Mouse (Mus musculus): Measurements from ENCODE around the gene Ppp1r10. TPM values are rescaled to one million over a fixed set of nuclear protein-coding genes. Genes with fewer than 3 reads are reported as not detected.

Gene Ppp1r10
- polyA plus RNA-seq, 1 experiment from 2014 or later = 19.4 TPM

GRCm38 (mm10) chr17:35874721-35875120 is 41.5 kb upstream of the Ppp1r10 start:
- DNase-seq = no peak
- WGBS (ENCODE audit: insufficient replicate concordance) = 75% methylated on average over 6 of the region's 6 CpGs
- ATAC-seq (ENCODE audit: low read depth) = no peak
- H3K9ac ChIP-seq = no peak overlapping the region
- H3K36me3 ChIP-seq = peaks cover 15% of the 10 kb centered on the region
- H3K4me3 ChIP-seq (replicated peaks) = no peak overlapping the region
- 0 out of 2 replicates have a peak, but pooled peaks cover 3% of the 10 kb centered on the region for H3K9me3 ChIP-seq (replicated peaks)
- 0 out of 2 replicates have a peak overlapping the region, but pooled peaks have one; percentile 0 for H3K27ac ChIP-seq
- peaks cover 42% of the 10 kb centered on the region for H3K4me1 ChIP-seq (replicated peaks)
- peaks cover 9% of the 10 kb centered on the region for H3K27me3 ChIP-seq
- H3K4me2 ChIP-seq = no peak overlapping the region

GRCm38 (mm10) chr17:35879245-35880057 is 36.8 kb upstream of the Ppp1r10 start, which contains the start of gene Dhx16:
TSS of gene Dhx16 (plus strand) at chr17:35879819.
- Histone ChIP-seq H3K4me3 (replicated peaks) (peak within 1 kb of the TSS; percentile 96), H3K27ac (peak within 1 kb of the TSS; percentile 81), H3K4me1 (replicated peaks) (peaks cover 25% of the 10 kb centered on the region), H3K36me3 (peaks cover 42% of the 10 kb centered on the region), H3K4me2 (peak within 1 kb of the TSS; percentile 88), H3K9me3 (replicated peaks) (no peaks in the 10 kb centered on the region), H3K9ac (peak within 1 kb of the TSS; percentile 94), H3K27me3 (no peaks in the 10 kb centered on the region)
- WGBS (ENCODE audit: insufficient replicate concordance) = 5% methylated on average over 66 of the region's 66 CpGs
- ATAC-seq (ENCODE audit: low read depth) (peak; percentile 90), DNase-seq (peak; percentile 86)

GRCm38 (mm10) chr17:35882924-35883323 is 33.3 kb upstream of the Ppp1r10 start:
- WGBS (ENCODE audit: insufficient replicate concordance) = 85% methylated on average over 17 of the region's 17 CpGs
- Histone ChIP-seq H3K4me2 (no peak overlapping the region), H3K9me3 (replicated peaks) (no peaks in the 10 kb centered on the region), H3K9ac (no peak overlapping the region), H3K4me1 (replicated peaks) (peaks cover 20% of the 10 kb centered on the region), H3K27ac (no peak overlapping the region), H3K27me3 (no peaks in the 10 kb centered on the region), H3K36me3 (peaks cover 68% of the 10 kb centered on the region), H3K4me3 (replicated peaks) (no peak overlapping the region)
- ATAC-seq (ENCODE audit: low read depth) = no peak
- no peak for DNase-seq

- H3K36me3 ChIP-seq = peaks cover 77% of the 10 kb centered on the region
- peaks cover 20% of the 10 kb centered on the region for H3K4me1 ChIP-seq (replicated peaks)
- no peak for DNase-seq
- H3K27ac ChIP-seq = no peak overlapping the region
- no peak overlapping the region for H3K4me2 ChIP-seq
- H3K27me3 ChIP-seq = no peaks in the 10 kb centered on the region
- no peak overlapping the region for H3K4me3 ChIP-seq (replicated peaks)
- WGBS (ENCODE audit: insufficient replicate concordance) = 91% methylated on average over 14 of the region's 14 CpGs
- no peak overlapping the region for H3K9ac ChIP-seq
- ATAC-seq (ENCODE audit: low read depth) = no peak
- no peaks in the 10 kb centered on the region for H3K9me3 ChIP-seq (replicated peaks)
Measured at GRCm38 (mm10) chr17:35883777-35884176, 32.5 kb upstream of the Ppp1r10 start.

GRCm38 (mm10) chr17:35887725-35888124 is 28.5 kb upstream of the Ppp1r10 start:
- Histone ChIP-seq H3K9ac (no peak overlapping the region), H3K27ac (no peak overlapping the region), H3K4me1 (replicated peaks) (no peaks in the 10 kb centered on the region), H3K27me3 (no peaks in the 10 kb centered on the region), H3K9me3 (replicated peaks) (no peaks in the 10 kb centered on the region), H3K4me3 (replicated peaks) (no peak overlapping the region), H3K4me2 (no peak overlapping the region), H3K36me3 (peaks cover 99% of the 10 kb centered on the region)
- DNase-seq (no peak), ATAC-seq (ENCODE audit: low read depth) (no peak)
- 86% methylated on average over 9 of the region's 17 CpGs for WGBS (ENCODE audit: insufficient replicate concordance)

- DNase-seq (peak; percentile 86), ATAC-seq (ENCODE audit: low read depth) (peak; percentile 91)
- under 1% methylated on average over 84 of the region's 86 CpGs for WGBS (ENCODE audit: insufficient replicate concordance)
- Histone ChIP-seq H3K36me3 (peaks cover 37% of the 10 kb centered on the region), H3K4me3 (replicated peaks) (peak within 1 kb of the TSS; percentile 91), H3K9me3 (replicated peaks) (no peaks in the 10 kb centered on the region), H3K4me2 (peak within 1 kb of the TSS; percentile 98), H3K27ac (peak within 1 kb of the TSS; percentile 86), H3K27me3 (no peaks in the 10 kb centered on the region), H3K9ac (peak within 1 kb of the TSS; percentile 94), H3K4me1 (replicated peaks) (peaks cover 44% of the 10 kb centered on the region)
Measured at GRCm38 (mm10) chr17:35896781-35897643, 19.2 kb upstream of the Ppp1r10 start, which contains the start of gene 2310061I04Rik. TSS of gene 2310061I04Rik (minus strand) at chr17:35897431.

- Histone ChIP-seq H3K36me3 (peaks cover 28% of the 10 kb centered on the region), H3K9me3 (replicated peaks) (no peaks in the 10 kb centered on the region), H3K4me3 (replicated peaks) (peak overlapping the region; percentile 91), H3K27me3 (no peaks in the 10 kb centered on the region), H3K9ac (peak overlapping the region; percentile 94), H3K27ac (peak overlapping the region; percentile 86), H3K4me2 (peak overlapping the region; percentile 98), H3K4me1 (replicated peaks) (peaks cover 44% of the 10 kb centered on the region)
- WGBS (ENCODE audit: insufficient replicate concordance) = 33% methylated on average over 23 of the region's 23 CpGs
- peak; percentile 31 for DNase-seq
- peak; percentile 57 for ATAC-seq (ENCODE audit: low read depth)
Measured at GRCm38 (mm10) chr17:35897644-35898573, 18.3 kb upstream of the Ppp1r10 start.

- H3K27ac ChIP-seq = peak overlapping the region; percentile 34; the same call in 1 of the 2 replicates
- H3K4me1 ChIP-seq (replicated peaks) = peaks cover 51% of the 10 kb centered on the region
- no peaks in the 10 kb centered on the region for H3K9me3 ChIP-seq (replicated peaks)
- no peak for ATAC-seq (ENCODE audit: low read depth)
- H3K9ac ChIP-seq = 0 out of 2 replicates have a peak overlapping the region, but pooled peaks have one; percentile 3
- no peak overlapping the region for H3K4me2 ChIP-seq
- DNase-seq = no peak
- WGBS (ENCODE audit: insufficient replicate concordance) = 29% methylated on average over 3 of the region's 3 CpGs
- H3K27me3 ChIP-seq = no peaks in the 10 kb centered on the region
- H3K4me3 ChIP-seq (replicated peaks) = no peak overlapping the region
- peaks cover 17% of the 10 kb centered on the region for H3K36me3 ChIP-seq
Measured at GRCm38 (mm10) chr17:35900636-35901035, 15.6 kb upstream of the Ppp1r10 start.

- DNase-seq (no peak), ATAC-seq (ENCODE audit: low read depth) (no peak)
- WGBS (ENCODE audit: insufficient replicate concordance) = 70% methylated on average over 9 of the region's 9 CpGs
Measured at GRCm38 (mm10) chr17:35903343-35903991, 12.8 kb upstream of the Ppp1r10 start.

GRCm38 (mm10) chr17:35903992-35904355 is 12.3 kb upstream of the Ppp1r10 start:
- H3K9me3 ChIP-seq (replicated peaks) = no peaks in the 10 kb centered on the region
- H3K9ac ChIP-seq = no peak overlapping the region
- peaks cover 33% of the 10 kb centered on the region for H3K4me1 ChIP-seq (replicated peaks)
- H3K27me3 ChIP-seq = no peaks in the 10 kb centered on the region
- H3K4me3 ChIP-seq (replicated peaks) = no peak overlapping the region
- DNase-seq = no peak
- no peak overlapping the region for H3K4me2 ChIP-seq
- no peak for ATAC-seq (ENCODE audit: low read depth)
- 37% methylated on average over 4 of the region's 4 CpGs for WGBS (ENCODE audit: insufficient replicate concordance)
- H3K27ac ChIP-seq = no peak overlapping the region
- H3K36me3 ChIP-seq = peaks cover 31% of the 10 kb centered on the region

More at GRCm38 (mm10) chr17:35903343-35903991, 12.8 kb upstream of the Ppp1r10 start:
- Histone ChIP-seq H3K9me3 (replicated peaks) (no peaks in the 10 kb centered on the region), H3K36me3 (peaks cover 30% of the 10 kb centered on the region), H3K9ac (no peak overlapping the region), H3K4me3 (replicated peaks) (no peak overlapping the region), H3K27me3 (no peaks in the 10 kb centered on the region), H3K4me1 (replicated peaks) (peaks cover 28% of the 10 kb centered on the region), H3K4me2 (no peak overlapping the region), H3K27ac (no peak overlapping the region)
